Mouse (Mus musculus) G1E (cell line): ENCODE results near the gene Tab1.

ENCODE experiments used
- CTCF ChIP-seq: IDR thresholded peaks from 2 replicates; pipeline ENCODE4 v1.5.1; 2012; ENCODE audit warnings: low read depth, low read length, inconsistent platforms, mixed read lengths
- GATA1 ChIP-seq: IDR thresholded peaks from 2 replicates; pipeline ENCODE4 v1.6.1; 2012; ENCODE audit warnings: borderline replicate concordance, low read length, inconsistent platforms, mixed read lengths
- GATA2 ChIP-seq: IDR thresholded peaks from 2 replicates; pipeline ENCODE4 v1.6.1; 2012; ENCODE audit warnings: low read depth, low read length, inconsistent platforms, borderline replicate concordance
- POLR2AphosphoS5 ChIP-seq: IDR thresholded peaks from 2 replicates; pipeline ENCODE4 v1.6.1; 2012; ENCODE audit warnings: low read depth, low read length, inconsistent platforms; ENCODE audit not compliant: insufficient replicate concordance
- TAL1 ChIP-seq: conservative IDR thresholded peaks from 2 replicates; pipeline ENCODE4 v1.6.1; 2012; ENCODE audit warnings: low read depth, low read length, inconsistent platforms, mixed read lengths

GRCm38 (mm10) chr15:80097999-80098461 lies 34.9 kb upstream of the Tab1 start:
- TF ChIP-seq CTCF (no peak), GATA1 (no peak), TAL1 (no peak), GATA2 (no peak), POLR2AphosphoS5 (no peak)
